Mouse (Mus musculus): ENCODE data around the gene Gm853. TPM values are rescaled to one million over a fixed set of nuclear protein-coding genes. Genes with fewer than 3 reads are reported as not detected.

The Gm853 gene
- polyA plus RNA-seq (2014; fragmentation: Nextera tagmentation; extraction: Ambion mirVana): not detected in 2 replicates

- Histone ChIP-seq H3K36me3 (replicated peaks; ENCODE audit: control insufficient read depth, insufficient read depth, low read depth, low read length) (no peaks in the 10 kb centered on the region), H3K27me3 (ENCODE audit: control insufficient read depth, insufficient read depth, low read length) (no peaks in the 10 kb centered on the region), H3K4me2 (ENCODE audit: low read depth, low read length) (no peak within 1 kb of the TSS), H3K4me1 (ENCODE audit: control insufficient read depth, insufficient read depth, low read length) (no peaks in the 10 kb centered on the region), H3K9ac (replicated peaks; ENCODE audit: low read length) (no peak within 1 kb of the TSS), H3K9me3 (replicated peaks; ENCODE audit: control insufficient read depth, low read length) (no peaks in the 10 kb centered on the region), H3K4me3 (ENCODE audit: low read depth, low read length) (no peak within 1 kb of the TSS), H3K27ac (replicated peaks; ENCODE audit: low read depth, low read length) (no peak within 1 kb of the TSS)
- ATAC-seq (replicated peaks; ENCODE audit: insufficient number of reproducible peaks, low FRiP score, low TSS enrichment, low read depth) (no peak), DNase-seq (ENCODE audit: low spot score) (no peak)
- 68% methylated on average over 4 of the region's 4 CpGs for WGBS
Observed at GRCm38 (mm10) chr4:130222179-130222578, at the start of gene Gm853. TSS of gene Gm853 (minus strand) at chr4:130222401.

GRCm38 (mm10) chr4:130270611-130271347 lies 48.6 kb upstream of the Gm853 start:
- Histone ChIP-seq H3K4me2 (ENCODE audit: low read depth, low read length) (no peak overlapping the region), H3K36me3 (replicated peaks; ENCODE audit: control insufficient read depth, insufficient read depth, low read depth, low read length) (no peaks in the 10 kb centered on the region), H3K4me3 (ENCODE audit: low read depth, low read length) (no peak overlapping the region), H3K27ac (replicated peaks; ENCODE audit: low read depth, low read length) (no peak overlapping the region), H3K9ac (replicated peaks; ENCODE audit: low read length) (no peak overlapping the region), H3K4me1 (ENCODE audit: control insufficient read depth, insufficient read depth, low read length) (no peaks in the 10 kb centered on the region), H3K27me3 (ENCODE audit: control insufficient read depth, insufficient read depth, low read length) (no peaks in the 10 kb centered on the region; the same call in 1 of the 2 replicates), H3K9me3 (replicated peaks; ENCODE audit: control insufficient read depth, low read length) (no peaks in the 10 kb centered on the region)
- no peak for DNase-seq (ENCODE audit: low spot score)
- 82% methylated on average over 6 of the region's 6 CpGs for WGBS
- no peak for ATAC-seq (replicated peaks; ENCODE audit: insufficient number of reproducible peaks, low FRiP score, low TSS enrichment, low read depth)

GRCm38 (mm10) chr4:130270089-130270488 lies 47.9 kb upstream of the Gm853 start:
- 81% methylated on average over 8 of the region's 8 CpGs for WGBS
- H3K9me3 ChIP-seq (replicated peaks; ENCODE audit: control insufficient read depth, low read length): no peaks in the 10 kb centered on the region
- DNase-seq (ENCODE audit: low spot score): no peak
- no peaks in the 10 kb centered on the region for H3K4me1 ChIP-seq (ENCODE audit: control insufficient read depth, insufficient read depth, low read length)
- no peak overlapping the region for H3K9ac ChIP-seq (replicated peaks; ENCODE audit: low read length)
- no peak overlapping the region for H3K4me2 ChIP-seq (ENCODE audit: low read depth, low read length)
- H3K27ac ChIP-seq (replicated peaks; ENCODE audit: low read depth, low read length): no peak overlapping the region
- H3K4me3 ChIP-seq (ENCODE audit: low read depth, low read length): no peak overlapping the region
- no peaks in the 10 kb centered on the region; the same call in 1 of the 2 replicates for H3K27me3 ChIP-seq (ENCODE audit: control insufficient read depth, insufficient read depth, low read length)
- no peak for ATAC-seq (replicated peaks; ENCODE audit: insufficient number of reproducible peaks, low FRiP score, low TSS enrichment, low read depth)
- no peaks in the 10 kb centered on the region for H3K36me3 ChIP-seq (replicated peaks; ENCODE audit: control insufficient read depth, insufficient read depth, low read depth, low read length)

- no peak overlapping the region for H3K27ac ChIP-seq (replicated peaks; ENCODE audit: low read depth, low read length)
- H3K4me2 ChIP-seq (ENCODE audit: low read depth, low read length): no peak overlapping the region
- H3K27me3 ChIP-seq (ENCODE audit: control insufficient read depth, insufficient read depth, low read length): no peaks in the 10 kb centered on the region; the same call in 1 of the 2 replicates
- H3K9ac ChIP-seq (replicated peaks; ENCODE audit: low read length): no peak overlapping the region
- no peak overlapping the region for H3K4me3 ChIP-seq (ENCODE audit: low read depth, low read length)
- 85% methylated on average over 10 of the region's 10 CpGs for WGBS
- ATAC-seq (replicated peaks; ENCODE audit: insufficient number of reproducible peaks, low FRiP score, low TSS enrichment, low read depth) (no peak), DNase-seq (ENCODE audit: low spot score) (no peak)
- peaks cover 3% of the 10 kb centered on the region; the same call in 1 of the 2 replicates for H3K4me1 ChIP-seq (ENCODE audit: control insufficient read depth, insufficient read depth, low read length)
- no peaks in the 10 kb centered on the region for H3K36me3 ChIP-seq (replicated peaks; ENCODE audit: control insufficient read depth, insufficient read depth, low read depth, low read length)
- no peaks in the 10 kb centered on the region for H3K9me3 ChIP-seq (replicated peaks; ENCODE audit: control insufficient read depth, low read length)
Observed at GRCm38 (mm10) chr4:130268736-130269135, 46.5 kb upstream of the Gm853 start.

- 72% methylated on average over 7 of the region's 7 CpGs for WGBS
- Histone ChIP-seq H3K27ac (replicated peaks; ENCODE audit: low read depth, low read length) (no peak overlapping the region), H3K4me1 (ENCODE audit: control insufficient read depth, insufficient read depth, low read length) (peaks cover 3% of the 10 kb centered on the region; the same call in 1 of the 2 replicates), H3K9me3 (replicated peaks; ENCODE audit: control insufficient read depth, low read length) (no peaks in the 10 kb centered on the region), H3K4me2 (ENCODE audit: low read depth, low read length) (no peak overlapping the region), H3K4me3 (ENCODE audit: low read depth, low read length) (no peak overlapping the region), H3K36me3 (replicated peaks; ENCODE audit: control insufficient read depth, insufficient read depth, low read depth, low read length) (no peaks in the 10 kb centered on the region; the same call in 1 of the 2 replicates), H3K27me3 (ENCODE audit: control insufficient read depth, insufficient read depth, low read length) (no peaks in the 10 kb centered on the region), H3K9ac (replicated peaks; ENCODE audit: low read length) (no peak overlapping the region)
- no peak for ATAC-seq (replicated peaks; ENCODE audit: insufficient number of reproducible peaks, low FRiP score, low TSS enrichment, low read depth)
- DNase-seq (ENCODE audit: low spot score): no peak
Observed at GRCm38 (mm10) chr4:130267069-130267468, 44.9 kb upstream of the Gm853 start.

GRCm38 (mm10) chr4:130266601-130267000 lies 44.4 kb upstream of the Gm853 start:
- Histone ChIP-seq H3K9me3 (replicated peaks; ENCODE audit: control insufficient read depth, low read length) (no peaks in the 10 kb centered on the region), H3K9ac (replicated peaks; ENCODE audit: low read length) (no peak overlapping the region), H3K4me1 (ENCODE audit: control insufficient read depth, insufficient read depth, low read length) (peaks cover 3% of the 10 kb centered on the region; the same call in 1 of the 2 replicates), H3K36me3 (replicated peaks; ENCODE audit: control insufficient read depth, insufficient read depth, low read depth, low read length) (no peaks in the 10 kb centered on the region; the same call in 1 of the 2 replicates), H3K4me2 (ENCODE audit: low read depth, low read length) (no peak overlapping the region), H3K27ac (replicated peaks; ENCODE audit: low read depth, low read length) (no peak overlapping the region), H3K27me3 (ENCODE audit: control insufficient read depth, insufficient read depth, low read length) (no peaks in the 10 kb centered on the region), H3K4me3 (ENCODE audit: low read depth, low read length) (no peak overlapping the region)
- WGBS: 45% methylated on average over 9 of the region's 9 CpGs
- ATAC-seq (replicated peaks; ENCODE audit: insufficient number of reproducible peaks, low FRiP score, low TSS enrichment, low read depth): no peak
- DNase-seq (ENCODE audit: low spot score): peak; percentile 12

- Histone ChIP-seq H3K27me3 (ENCODE audit: control insufficient read depth, insufficient read depth, low read length) (no peaks in the 10 kb centered on the region), H3K27ac (replicated peaks; ENCODE audit: low read depth, low read length) (no peak overlapping the region), H3K4me3 (ENCODE audit: low read depth, low read length) (no peak overlapping the region), H3K4me2 (ENCODE audit: low read depth, low read length) (no peak overlapping the region), H3K4me1 (ENCODE audit: control insufficient read depth, insufficient read depth, low read length) (peaks cover 3% of the 10 kb centered on the region; the same call in 1 of the 2 replicates), H3K9me3 (replicated peaks; ENCODE audit: control insufficient read depth, low read length) (no peaks in the 10 kb centered on the region), H3K36me3 (replicated peaks; ENCODE audit: control insufficient read depth, insufficient read depth, low read depth, low read length) (no peaks in the 10 kb centered on the region; the same call in 1 of the 2 replicates), H3K9ac (replicated peaks; ENCODE audit: low read length) (no peak overlapping the region)
- DNase-seq (ENCODE audit: low spot score): peak; percentile 76
- no peak for ATAC-seq (replicated peaks; ENCODE audit: insufficient number of reproducible peaks, low FRiP score, low TSS enrichment, low read depth)
- 23% methylated on average over 24 of the region's 24 CpGs for WGBS
Observed at GRCm38 (mm10) chr4:130264698-130265349, 42.6 kb upstream of the Gm853 start.

GRCm38 (mm10) chr4:130264131-130264530 lies 41.9 kb upstream of the Gm853 start:
- ATAC-seq (replicated peaks; ENCODE audit: insufficient number of reproducible peaks, low FRiP score, low TSS enrichment, low read depth): no peak
- Histone ChIP-seq H3K27ac (replicated peaks; ENCODE audit: low read depth, low read length) (no peak overlapping the region), H3K36me3 (replicated peaks; ENCODE audit: control insufficient read depth, insufficient read depth, low read depth, low read length) (no peaks in the 10 kb centered on the region; the same call in 1 of the 2 replicates), H3K9me3 (replicated peaks; ENCODE audit: control insufficient read depth, low read length) (no peaks in the 10 kb centered on the region), H3K4me2 (ENCODE audit: low read depth, low read length) (no peak overlapping the region), H3K27me3 (ENCODE audit: control insufficient read depth, insufficient read depth, low read length) (no peaks in the 10 kb centered on the region), H3K4me3 (ENCODE audit: low read depth, low read length) (no peak overlapping the region), H3K9ac (replicated peaks; ENCODE audit: low read length) (peak overlapping the region; percentile 25; the same call in 1 of the 2 replicates), H3K4me1 (ENCODE audit: control insufficient read depth, insufficient read depth, low read length) (peaks cover 3% of the 10 kb centered on the region; the same call in 1 of the 2 replicates)
- no peak for DNase-seq (ENCODE audit: low spot score)
- WGBS: 21% methylated on average over 11 of the region's 11 CpGs
